Mouse (Mus musculus) liver, adult (tissue): ENCODE results near the gene Stpg1.

Experiments used
- GATA4 ChIP-seq: IDR thresholded peaks from 2 replicates; pipeline ENCODE4 v1.6.1; 2014; ENCODE audit warnings: mild to moderate bottlenecking, low read length; ENCODE audit not compliant: insufficient replicate concordance

Gene Stpg1

GRCm38 (mm10) chr4:135569201-135569600 is 74.6 kb downstream of the Stpg1 start:
- no peak for TF ChIP-seq GATA4

GRCm38 (mm10) chr4:135570152-135571036 is 75.8 kb downstream of the Stpg1 start:
- TF ChIP-seq GATA4 = no peak

GRCm38 (mm10) chr4:135571037-135571550 is 76.5 kb downstream of the Stpg1 start:
- no peak for TF ChIP-seq GATA4

GRCm38 (mm10) chr4:135572276-135572675 is 77.7 kb downstream of the Stpg1 start:
- TF ChIP-seq GATA4 = no peak

DNA sequence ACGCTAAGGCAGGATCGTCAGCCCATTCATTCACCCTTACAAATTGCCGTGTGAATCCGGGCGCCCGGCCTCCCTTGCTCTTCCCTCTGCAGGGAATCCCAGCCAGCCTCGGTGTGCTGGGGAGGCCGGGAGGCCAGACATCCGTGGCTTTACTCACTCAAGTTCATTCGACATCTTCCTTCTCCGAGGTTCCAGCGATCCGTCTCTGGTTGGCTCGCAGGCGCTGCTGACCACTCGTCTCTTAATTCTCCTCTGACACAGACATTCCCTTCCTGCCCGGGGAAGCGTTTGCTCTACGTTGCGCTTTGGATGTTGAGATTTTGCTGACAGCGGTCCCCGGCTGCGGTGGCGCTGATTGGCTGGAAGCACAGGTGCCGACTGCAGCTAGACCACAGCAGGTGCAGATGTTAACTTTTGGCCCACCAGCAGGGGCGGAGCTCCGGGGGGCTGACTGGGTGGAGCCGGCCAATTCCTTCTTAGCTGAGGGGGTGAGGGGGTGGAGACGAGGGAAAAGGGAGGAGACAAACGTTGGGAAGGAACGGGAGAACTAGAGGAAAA is 78.7 kb downstream of the Stpg1 start, which contains the start of gene Grhl3:
Gene Grhl3, minus strand, starts transcription at position 380 of the 558 bp plus-strand sequence.
- TF ChIP-seq GATA4 = no peak

DNA sequence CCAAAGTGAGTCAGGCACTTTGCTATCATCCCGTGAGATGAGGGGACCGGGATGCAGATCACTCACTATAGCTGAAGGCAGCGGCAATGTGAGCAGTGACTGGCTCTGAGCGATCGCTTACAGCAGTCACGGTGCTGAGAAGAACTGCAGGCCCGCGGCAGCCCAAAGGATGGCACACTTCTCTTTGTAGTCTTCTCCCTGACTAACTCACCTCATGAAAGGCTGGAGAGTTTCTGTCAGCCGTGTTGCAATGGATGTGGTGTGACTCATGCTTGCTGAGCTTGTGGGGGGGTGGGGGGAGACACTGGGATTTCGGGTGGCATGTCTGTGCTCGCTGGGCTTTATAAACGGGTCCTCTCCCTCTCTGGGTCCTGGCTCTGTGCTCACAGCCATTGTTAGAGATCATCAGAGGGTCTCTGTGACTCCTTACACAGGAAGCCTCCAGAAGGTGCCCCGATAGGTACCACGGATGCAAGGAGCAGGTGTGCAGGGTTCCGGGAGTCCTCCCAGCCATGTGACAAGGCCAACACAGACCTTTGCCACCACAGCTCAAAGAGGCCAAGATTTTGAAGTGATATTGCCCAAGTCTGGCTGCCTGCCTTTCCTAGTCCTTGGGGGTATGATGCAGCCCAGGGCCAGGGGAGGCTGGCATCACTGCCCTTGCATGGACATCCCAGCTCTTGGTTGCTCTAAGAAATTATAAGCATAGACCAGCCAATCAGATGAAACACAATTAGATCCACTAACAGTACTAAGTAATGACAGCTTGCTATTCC is 81.0 kb downstream of the Stpg1 start:
- no peak for TF ChIP-seq GATA4

- no peak for TF ChIP-seq GATA4
Measured at GRCm38 (mm10) chr4:135578490-135578889, 83.9 kb downstream of the Stpg1 start.

DNA sequence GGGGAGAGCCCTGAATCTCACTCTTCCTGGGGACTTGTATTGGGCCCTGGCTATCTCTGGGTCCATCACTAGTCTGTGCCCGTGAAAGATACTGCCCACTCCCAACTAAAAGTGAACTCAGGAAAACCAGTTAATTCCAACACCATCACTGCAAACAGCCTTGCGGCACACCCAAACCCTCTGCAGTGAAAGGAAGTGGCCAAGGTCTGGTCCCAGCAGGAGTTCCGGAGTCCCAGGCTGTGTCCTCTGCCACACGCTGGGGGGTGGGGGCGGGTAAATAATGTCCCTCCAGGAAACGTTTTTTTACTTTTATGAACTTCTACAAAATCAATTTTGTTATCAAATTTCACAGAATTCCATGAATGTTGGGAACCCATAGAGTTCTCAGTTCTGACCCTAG is 85.1 kb downstream of the Stpg1 start:
- TF ChIP-seq GATA4 = no peak

- TF ChIP-seq GATA4 = no peak
Measured at GRCm38 (mm10) chr4:135581222-135581910, 86.8 kb downstream of the Stpg1 start.

DNA sequence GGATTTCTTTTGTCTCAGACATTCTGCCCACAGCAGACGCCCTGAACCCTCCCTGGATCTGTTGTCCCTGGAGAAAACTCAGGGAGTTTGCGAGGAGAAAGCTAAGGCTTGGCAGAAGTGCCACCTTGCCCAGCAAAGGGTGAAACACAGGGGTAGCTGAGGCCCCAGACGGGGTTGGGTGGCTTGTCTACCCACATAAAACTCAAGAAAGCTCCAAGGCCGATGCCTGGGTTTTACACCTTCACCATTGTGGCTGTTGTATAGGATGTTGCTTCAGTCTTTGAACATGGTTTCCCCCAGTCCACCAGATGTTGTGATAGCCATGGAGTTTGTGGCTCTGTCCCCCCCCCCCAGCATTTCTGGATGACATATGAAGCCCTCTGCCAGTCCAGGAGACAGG is 90.2 kb downstream of the Stpg1 start:
- TF ChIP-seq GATA4 = no peak
